Mouse (Mus musculus): Measurements from ENCODE around the gene Hk1. TPM values are rescaled to one million over a fixed set of nuclear protein-coding genes. Genes with fewer than 3 reads are reported as not detected.
A peak's percentile ranks its signal among the peaks of the same experiment; 100 is the strongest.

Gene Hk1
- polyA plus RNA-seq, 1 experiment from 2014 or later, result 28.2 TPM

DNA sequence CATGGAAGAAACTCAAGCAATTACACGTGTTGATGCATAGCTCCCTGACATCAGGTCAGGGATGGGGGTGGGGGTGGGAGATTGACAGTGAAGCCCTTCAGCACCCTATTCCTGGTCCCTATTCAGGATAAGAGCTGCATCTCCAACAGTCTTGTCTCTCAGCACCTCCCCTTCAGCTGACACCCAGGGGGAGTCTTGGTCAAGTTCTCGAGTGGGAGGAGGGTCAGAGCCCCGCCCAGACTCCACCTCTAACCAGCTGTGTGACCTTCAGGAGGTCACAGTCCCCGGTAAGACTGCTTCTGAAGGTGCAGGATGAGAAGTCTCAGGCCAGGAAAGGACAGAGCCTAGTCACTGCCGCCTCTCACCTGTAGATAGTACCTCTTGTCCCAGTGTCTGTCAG, 41.1 kb downstream of the Hk1 start:
- no peaks in the 10 kb centered on the region for H3K27me3 ChIP-seq (ENCODE audit: control insufficient read depth, insufficient read depth, low read length)
- ATAC-seq (replicated peaks; ENCODE audit: low FRiP score) (no peak), DNase-seq (ENCODE audit: low spot score) (no peak)
- no peak overlapping the region for H3K27ac ChIP-seq (ENCODE audit: low read depth, low read length)
- no peak overlapping the region for H3K9ac ChIP-seq (ENCODE audit: low read length)
- H3K4me1 ChIP-seq (replicated peaks; ENCODE audit: control insufficient read depth, insufficient read depth, low read length), result peaks cover 25% of the 10 kb centered on the region
- peak overlapping the region; percentile 16 for H3K4me2 ChIP-seq (ENCODE audit: low read depth, low read length, severe bottlenecking)
- 32% methylated on average over 5 of the region's 5 CpGs for WGBS
- H3K4me3 ChIP-seq (ENCODE audit: low read depth, low read length), result no peak overlapping the region
- no peaks in the 10 kb centered on the region for H3K9me3 ChIP-seq (ENCODE audit: control insufficient read depth, low read length)
- no peaks in the 10 kb centered on the region for H3K36me3 ChIP-seq (ENCODE audit: control insufficient read depth, insufficient read depth, low read length)

DNA sequence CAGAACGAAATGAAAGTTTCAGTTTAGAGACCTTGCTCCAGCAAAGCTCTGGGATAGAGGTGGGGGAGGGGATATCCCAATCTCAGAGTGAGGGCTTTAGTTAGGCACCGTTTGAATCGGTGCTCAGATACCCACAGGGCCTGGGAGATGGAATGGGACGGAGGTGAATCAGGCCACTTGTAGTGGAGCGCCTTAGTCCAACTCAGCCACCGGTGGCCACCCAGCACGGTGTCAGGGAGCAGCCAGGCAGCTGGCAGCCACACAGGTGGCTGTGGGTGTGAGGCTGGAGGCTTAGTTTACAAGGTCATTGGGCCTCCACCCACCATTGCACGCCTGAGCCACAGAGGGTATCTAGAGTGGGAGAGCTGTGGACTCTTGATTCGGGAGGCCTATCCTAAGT, 41.5 kb downstream of the Hk1 start:
- H3K27me3 ChIP-seq (ENCODE audit: control insufficient read depth, insufficient read depth, low read length), result no peaks in the 10 kb centered on the region
- peak overlapping the region; percentile 16; the same call in 1 of the 2 replicates for H3K4me2 ChIP-seq (ENCODE audit: low read depth, low read length, severe bottlenecking)
- H3K4me1 ChIP-seq (replicated peaks; ENCODE audit: control insufficient read depth, insufficient read depth, low read length), result peaks cover 25% of the 10 kb centered on the region
- DNase-seq (ENCODE audit: low spot score) (no peak), ATAC-seq (replicated peaks; ENCODE audit: low FRiP score) (no peak)
- no peaks in the 10 kb centered on the region for H3K9me3 ChIP-seq (ENCODE audit: control insufficient read depth, low read length)
- no peak overlapping the region for H3K27ac ChIP-seq (ENCODE audit: low read depth, low read length)
- H3K36me3 ChIP-seq (ENCODE audit: control insufficient read depth, insufficient read depth, low read length), result no peaks in the 10 kb centered on the region
- WGBS, result 30% methylated on average over 9 of the region's 9 CpGs
- H3K9ac ChIP-seq (ENCODE audit: low read length), result no peak overlapping the region
- H3K4me3 ChIP-seq (ENCODE audit: low read depth, low read length), result no peak overlapping the region

DNA sequence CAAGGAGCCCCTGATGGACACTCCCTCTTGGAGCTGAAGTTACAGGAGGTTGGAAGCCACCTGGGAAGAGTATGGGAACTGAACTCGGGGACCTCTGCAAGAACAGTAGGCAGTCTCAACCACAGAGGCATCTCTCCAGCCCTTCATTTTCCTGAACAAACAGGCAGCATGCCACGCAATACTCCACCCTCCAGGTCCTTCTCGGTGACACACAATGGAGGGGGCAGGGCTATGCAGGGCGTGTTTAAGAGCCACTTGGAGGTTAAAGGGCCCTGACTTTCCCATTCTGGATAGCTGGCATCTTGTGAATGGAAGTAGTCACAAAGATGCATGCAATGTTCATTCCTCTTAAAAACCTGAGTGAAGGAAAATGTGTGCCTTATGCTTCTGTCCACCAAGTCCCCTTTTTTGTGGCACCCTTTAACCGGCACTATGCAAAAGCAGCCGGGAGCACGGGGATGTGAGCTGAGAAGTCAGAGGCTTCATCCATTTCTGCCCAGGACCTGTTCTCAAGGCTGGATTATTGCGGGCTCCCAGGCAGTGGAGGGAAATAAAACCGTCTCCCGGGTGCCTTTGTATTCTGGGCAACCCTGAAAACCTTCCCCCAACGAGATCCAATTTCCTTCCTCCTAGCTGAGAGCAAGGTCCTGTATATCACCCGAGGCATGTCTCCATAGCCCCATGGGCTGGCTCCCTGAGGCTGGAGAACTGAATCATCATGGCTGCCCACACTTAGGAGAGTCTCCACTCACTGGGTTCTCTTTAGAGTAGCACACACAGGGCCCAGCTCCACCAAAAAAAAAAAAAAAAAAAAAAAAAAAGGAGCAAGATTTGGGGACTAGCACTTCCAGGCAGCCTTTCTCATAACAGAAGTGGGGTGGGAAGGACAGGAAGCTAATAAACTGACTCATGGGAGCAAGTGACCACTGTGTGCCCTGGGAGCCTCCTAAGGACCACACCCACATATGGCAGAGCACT, 42.8 kb downstream of the Hk1 start:
- Histone ChIP-seq H3K9me3 (ENCODE audit: control insufficient read depth, low read length) (no peaks in the 10 kb centered on the region), H3K36me3 (ENCODE audit: control insufficient read depth, insufficient read depth, low read length) (no peaks in the 10 kb centered on the region), H3K4me3 (ENCODE audit: low read depth, low read length) (no peak overlapping the region), H3K4me2 (ENCODE audit: low read depth, low read length, severe bottlenecking) (no peak overlapping the region), H3K27me3 (ENCODE audit: control insufficient read depth, insufficient read depth, low read length) (no peaks in the 10 kb centered on the region), H3K27ac (ENCODE audit: low read depth, low read length) (no peak overlapping the region), H3K9ac (ENCODE audit: low read length) (no peak overlapping the region), H3K4me1 (replicated peaks; ENCODE audit: control insufficient read depth, insufficient read depth, low read length) (peaks cover 25% of the 10 kb centered on the region)
- DNase-seq (ENCODE audit: low spot score) (no peak), ATAC-seq (replicated peaks; ENCODE audit: low FRiP score) (no peak)
- 22% methylated on average over 12 of the region's 12 CpGs for WGBS

DNA sequence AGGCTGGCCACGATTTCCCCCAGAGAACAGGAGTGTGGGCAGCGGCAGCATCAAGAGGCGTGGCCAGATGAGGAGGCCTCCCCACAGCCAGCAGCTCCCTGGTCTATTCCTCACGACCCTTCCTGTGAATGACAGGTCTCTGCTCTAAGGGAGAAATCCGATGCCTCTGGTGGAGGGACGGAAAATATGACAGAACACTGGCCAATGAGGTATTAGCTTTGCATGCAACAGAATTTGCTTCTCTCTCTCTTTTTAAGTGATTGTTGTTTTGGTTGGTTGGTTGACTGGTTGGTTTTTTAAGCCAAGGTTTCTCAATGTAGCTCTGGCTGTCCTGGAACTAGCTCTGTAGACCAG, 44.3 kb downstream of the Hk1 start:
- no peak overlapping the region for H3K4me2 ChIP-seq (ENCODE audit: low read depth, low read length, severe bottlenecking)
- H3K9ac ChIP-seq (ENCODE audit: low read length), result no peak overlapping the region; the same call in 1 of the 2 replicates
- ATAC-seq (replicated peaks; ENCODE audit: low FRiP score), result no peak
- H3K4me3 ChIP-seq (ENCODE audit: low read depth, low read length), result no peak overlapping the region
- no peaks in the 10 kb centered on the region for H3K36me3 ChIP-seq (ENCODE audit: control insufficient read depth, insufficient read depth, low read length)
- no peaks in the 10 kb centered on the region for H3K9me3 ChIP-seq (ENCODE audit: control insufficient read depth, low read length)
- 9% methylated on average over 6 of the region's 6 CpGs for WGBS
- H3K4me1 ChIP-seq (replicated peaks; ENCODE audit: control insufficient read depth, insufficient read depth, low read length), result peaks cover 20% of the 10 kb centered on the region
- DNase-seq (ENCODE audit: low spot score), result no peak
- H3K27me3 ChIP-seq (ENCODE audit: control insufficient read depth, insufficient read depth, low read length), result no peaks in the 10 kb centered on the region
- no peak overlapping the region for H3K27ac ChIP-seq (ENCODE audit: low read depth, low read length)

DNA sequence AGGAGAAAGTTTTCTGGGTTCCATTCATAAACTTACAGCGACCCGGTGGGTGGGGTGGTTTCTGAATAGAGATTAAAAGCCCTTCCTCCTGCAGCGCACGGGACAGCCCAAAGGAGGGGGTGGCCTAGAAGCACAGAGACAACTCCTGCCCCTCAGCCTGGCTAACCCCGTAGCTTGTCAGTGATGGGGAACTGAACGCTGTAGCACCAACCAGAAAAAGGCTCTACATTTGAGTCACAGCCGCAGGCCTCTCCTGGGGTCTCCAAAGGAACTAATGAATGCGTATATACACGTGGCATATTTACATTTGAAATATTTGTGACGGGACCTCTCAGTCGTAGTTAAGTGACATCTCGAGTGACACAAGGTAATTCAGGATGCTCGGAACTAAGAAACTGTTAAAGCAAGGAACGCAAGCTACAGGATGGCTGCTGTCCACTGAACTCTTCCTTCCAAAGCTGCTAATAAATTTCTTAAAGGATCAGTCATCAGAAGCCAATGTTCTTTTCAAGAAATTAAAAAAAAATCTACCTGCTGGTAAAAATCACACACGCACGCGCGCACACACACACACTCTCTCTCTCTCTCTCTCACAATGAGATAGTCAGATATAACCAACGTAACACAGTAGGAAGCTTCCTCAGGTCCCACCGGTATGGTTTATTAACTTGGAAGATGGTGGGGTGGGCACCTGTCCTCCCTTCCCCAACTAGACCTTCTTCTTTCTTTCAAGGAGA, 44.9 kb downstream of the Hk1 start:
- DNase-seq (ENCODE audit: low spot score) (no peak), ATAC-seq (replicated peaks; ENCODE audit: low FRiP score) (no peak)
- no peaks in the 10 kb centered on the region for H3K27me3 ChIP-seq (ENCODE audit: control insufficient read depth, insufficient read depth, low read length)
- no peaks in the 10 kb centered on the region for H3K9me3 ChIP-seq (ENCODE audit: control insufficient read depth, low read length)
- no peak overlapping the region for H3K27ac ChIP-seq (ENCODE audit: low read depth, low read length)
- H3K4me1 ChIP-seq (replicated peaks; ENCODE audit: control insufficient read depth, insufficient read depth, low read length), result peaks cover 20% of the 10 kb centered on the region
- 41% methylated on average over 20 of the region's 20 CpGs for WGBS
- H3K36me3 ChIP-seq (ENCODE audit: control insufficient read depth, insufficient read depth, low read length), result no peaks in the 10 kb centered on the region
- H3K4me2 ChIP-seq (ENCODE audit: low read depth, low read length, severe bottlenecking), result no peak overlapping the region
- H3K4me3 ChIP-seq (ENCODE audit: low read depth, low read length), result no peak overlapping the region
- no peak overlapping the region; the same call in 1 of the 2 replicates for H3K9ac ChIP-seq (ENCODE audit: low read length)

DNA sequence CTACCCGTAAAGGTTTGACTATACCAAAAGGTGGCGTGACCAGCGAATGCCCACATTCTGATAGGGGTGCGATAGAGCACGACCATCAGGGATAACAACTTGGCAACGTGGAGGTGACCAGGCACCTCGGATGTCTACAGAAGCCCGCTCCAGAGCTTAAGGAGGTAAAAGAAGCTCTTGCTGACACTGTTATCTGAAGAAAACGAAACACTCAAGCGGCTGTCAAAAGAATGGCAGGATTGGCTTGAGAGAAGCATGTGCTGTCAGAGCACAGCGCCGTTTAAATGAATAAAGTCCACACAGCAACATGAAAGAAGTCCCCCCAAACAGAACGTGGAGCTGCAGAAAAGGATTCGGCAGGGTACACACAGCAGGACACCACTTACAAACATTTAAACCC, 46.4 kb downstream of the Hk1 start:
- Histone ChIP-seq H3K27ac (ENCODE audit: low read depth, low read length) (no peak overlapping the region), H3K4me1 (replicated peaks; ENCODE audit: control insufficient read depth, insufficient read depth, low read length) (peaks cover 18% of the 10 kb centered on the region), H3K9ac (ENCODE audit: low read length) (no peak overlapping the region), H3K4me2 (ENCODE audit: low read depth, low read length, severe bottlenecking) (no peak overlapping the region), H3K9me3 (ENCODE audit: control insufficient read depth, low read length) (no peaks in the 10 kb centered on the region), H3K36me3 (ENCODE audit: control insufficient read depth, insufficient read depth, low read length) (no peaks in the 10 kb centered on the region), H3K27me3 (ENCODE audit: control insufficient read depth, insufficient read depth, low read length) (no peaks in the 10 kb centered on the region), H3K4me3 (ENCODE audit: low read depth, low read length) (no peak overlapping the region)
- DNase-seq (ENCODE audit: low spot score), result no peak
- no peak for ATAC-seq (replicated peaks; ENCODE audit: low FRiP score)
- 72% methylated on average over 14 of the region's 14 CpGs for WGBS

DNA sequence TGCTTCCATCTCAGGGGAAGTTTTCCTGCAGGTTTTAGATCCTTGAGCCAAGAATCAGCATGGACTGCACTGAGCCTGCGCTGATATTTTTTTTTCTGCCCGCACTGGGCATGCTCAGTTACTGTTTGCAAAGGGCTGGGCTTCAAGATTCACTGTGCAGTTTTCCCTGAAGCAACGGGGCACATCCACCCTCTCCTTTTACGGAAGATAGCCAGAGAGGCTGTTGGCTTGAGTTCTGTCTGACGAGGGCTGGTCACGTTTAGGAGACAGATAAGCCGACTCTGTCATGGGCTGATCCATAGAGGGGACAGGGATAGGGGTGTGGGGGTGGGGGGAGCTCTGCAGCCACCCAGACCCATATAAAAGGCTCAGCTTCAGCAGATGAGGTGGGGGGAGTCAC, 47.2 kb downstream of the Hk1 start:
- H3K9me3 ChIP-seq (ENCODE audit: control insufficient read depth, low read length), result no peaks in the 10 kb centered on the region
- no peak for DNase-seq (ENCODE audit: low spot score)
- H3K27ac ChIP-seq (ENCODE audit: low read depth, low read length), result no peak overlapping the region
- H3K9ac ChIP-seq (ENCODE audit: low read length), result no peak overlapping the region
- no peak overlapping the region for H3K4me2 ChIP-seq (ENCODE audit: low read depth, low read length, severe bottlenecking)
- WGBS, result 69% methylated on average over 7 of the region's 7 CpGs
- no peaks in the 10 kb centered on the region for H3K27me3 ChIP-seq (ENCODE audit: control insufficient read depth, insufficient read depth, low read length)
- ATAC-seq (replicated peaks; ENCODE audit: low FRiP score), result no peak
- no peaks in the 10 kb centered on the region for H3K36me3 ChIP-seq (ENCODE audit: control insufficient read depth, insufficient read depth, low read length)
- H3K4me1 ChIP-seq (replicated peaks; ENCODE audit: control insufficient read depth, insufficient read depth, low read length), result peaks cover 14% of the 10 kb centered on the region
- no peak overlapping the region for H3K4me3 ChIP-seq (ENCODE audit: low read depth, low read length)

DNA sequence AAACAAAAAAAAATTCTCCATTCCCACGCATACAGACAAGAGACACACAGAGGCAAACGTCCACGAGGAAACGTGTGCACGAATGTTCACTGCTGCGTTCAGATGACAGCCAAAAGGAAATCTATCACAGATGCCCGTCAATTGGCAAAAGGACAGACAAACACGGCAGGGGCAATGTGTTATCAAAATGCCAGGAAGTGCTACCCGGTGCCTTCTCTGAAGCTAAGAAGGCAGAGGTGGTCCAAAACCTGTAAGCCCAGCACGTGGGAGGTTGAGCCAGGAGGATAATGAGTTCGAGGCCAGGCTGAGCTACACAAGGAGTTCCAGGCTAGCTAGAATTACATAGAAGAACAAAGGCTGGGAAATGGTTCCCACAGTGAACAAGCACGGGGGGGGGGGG, 47.9 kb downstream of the Hk1 start:
- Histone ChIP-seq H3K4me3 (ENCODE audit: low read depth, low read length) (no peak overlapping the region), H3K4me2 (ENCODE audit: low read depth, low read length, severe bottlenecking) (no peak overlapping the region), H3K27me3 (ENCODE audit: control insufficient read depth, insufficient read depth, low read length) (no peaks in the 10 kb centered on the region), H3K27ac (ENCODE audit: low read depth, low read length) (no peak overlapping the region), H3K9me3 (ENCODE audit: control insufficient read depth, low read length) (no peaks in the 10 kb centered on the region), H3K4me1 (replicated peaks; ENCODE audit: control insufficient read depth, insufficient read depth, low read length) (peaks cover 11% of the 10 kb centered on the region), H3K36me3 (ENCODE audit: control insufficient read depth, insufficient read depth, low read length) (no peaks in the 10 kb centered on the region), H3K9ac (ENCODE audit: low read length) (no peak overlapping the region)
- ATAC-seq (replicated peaks; ENCODE audit: low FRiP score), result no peak
- no peak for DNase-seq (ENCODE audit: low spot score)
- 84% methylated on average over 12 of the region's 12 CpGs for WGBS

Measured in forebrain, embryonic 11.5 days (tissue).